Mouse (Mus musculus): ENCODE results near the gene Ncoa5. TPM values are rescaled to one million over a fixed set of nuclear protein-coding genes. Genes with fewer than 3 reads are reported as not detected.
A peak's percentile ranks its signal among the peaks of the same experiment; 100 is the strongest.

The Ncoa5 gene
- polyA plus RNA-seq, 1 experiment from 2014 or later, result 34.4 TPM

- H3K4me2 ChIP-seq, result no peak overlapping the region
- H3K9me3 ChIP-seq (replicated peaks), result no peaks in the 10 kb centered on the region
- no peak for ATAC-seq
- H3K4me3 ChIP-seq, result no peak overlapping the region
- H3K4me1 ChIP-seq, result 0 out of 2 replicates have a peak, but pooled peaks cover 5% of the 10 kb centered on the region
- no peak overlapping the region for H3K27ac ChIP-seq
- 83% methylated on average over 1 of the region's 1 CpGs for WGBS (ENCODE audit: insufficient replicate concordance)
- H3K36me3 ChIP-seq, result peaks cover 100% of the 10 kb centered on the region
- H3K9ac ChIP-seq, result no peak overlapping the region
- no peaks in the 10 kb centered on the region for H3K27me3 ChIP-seq (replicated peaks)
Observed at GRCm38 (mm10) chr2:165007986-165008385, 26.7 kb downstream of the Ncoa5 start.

- Histone ChIP-seq H3K4me2 (no peak overlapping the region), H3K36me3 (peaks cover 100% of the 10 kb centered on the region), H3K4me3 (no peak overlapping the region), H3K27ac (no peak overlapping the region), H3K4me1 (0 out of 2 replicates have a peak, but pooled peaks cover 5% of the 10 kb centered on the region), H3K9me3 (replicated peaks) (no peaks in the 10 kb centered on the region), H3K9ac (no peak overlapping the region), H3K27me3 (replicated peaks) (no peaks in the 10 kb centered on the region)
- ATAC-seq, result no peak
- WGBS (ENCODE audit: insufficient replicate concordance), result 74% methylated on average over 4 of the region's 4 CpGs
Observed at GRCm38 (mm10) chr2:165006813-165007212, 27.9 kb downstream of the Ncoa5 start.

GRCm38 (mm10) chr2:165004237-165004636 is 30.4 kb downstream of the Ncoa5 start:
- Histone ChIP-seq H3K4me2 (no peak overlapping the region), H3K36me3 (peaks cover 100% of the 10 kb centered on the region), H3K27me3 (replicated peaks) (peaks cover 5% of the 10 kb centered on the region; the same call in 1 of the 2 replicates), H3K27ac (no peak overlapping the region), H3K4me1 (no peaks in the 10 kb centered on the region), H3K9ac (no peak overlapping the region), H3K4me3 (no peak overlapping the region), H3K9me3 (replicated peaks) (no peaks in the 10 kb centered on the region)
- WGBS (ENCODE audit: insufficient replicate concordance), result 83% methylated on average over 10 of the region's 10 CpGs
- ATAC-seq, result no peak

- Histone ChIP-seq H3K9me3 (replicated peaks) (no peaks in the 10 kb centered on the region), H3K36me3 (peaks cover 94% of the 10 kb centered on the region), H3K4me2 (no peak overlapping the region), H3K27ac (no peak overlapping the region), H3K27me3 (replicated peaks) (peaks cover 16% of the 10 kb centered on the region), H3K9ac (no peak overlapping the region), H3K4me3 (no peak overlapping the region), H3K4me1 (peaks cover 6% of the 10 kb centered on the region)
- 95% methylated on average over 3 of the region's 3 CpGs for WGBS (ENCODE audit: insufficient replicate concordance)
- ATAC-seq, result no peak
Observed at GRCm38 (mm10) chr2:165003108-165003507, 31.6 kb downstream of the Ncoa5 start.

- H3K4me2 ChIP-seq, result no peak overlapping the region
- H3K9ac ChIP-seq, result no peak overlapping the region
- no peak for ATAC-seq
- no peaks in the 10 kb centered on the region for H3K9me3 ChIP-seq (replicated peaks)
- no peak overlapping the region for H3K27ac ChIP-seq
- H3K36me3 ChIP-seq, result peaks cover 82% of the 10 kb centered on the region
- WGBS (ENCODE audit: insufficient replicate concordance), result 84% methylated on average over 13 of the region's 13 CpGs
- peaks cover 18% of the 10 kb centered on the region for H3K4me1 ChIP-seq
- peaks cover 28% of the 10 kb centered on the region for H3K27me3 ChIP-seq (replicated peaks)
- H3K4me3 ChIP-seq, result no peak overlapping the region
Observed at GRCm38 (mm10) chr2:165001958-165002357, 32.7 kb downstream of the Ncoa5 start.

- peaks cover 42% of the 10 kb centered on the region for H3K36me3 ChIP-seq
- no peak for ATAC-seq
- 3% methylated on average over 52 of the region's 52 CpGs for WGBS (ENCODE audit: insufficient replicate concordance)
- H3K9ac ChIP-seq, result no peak overlapping the region
- H3K4me2 ChIP-seq, result peak overlapping the region; percentile 59
- H3K9me3 ChIP-seq (replicated peaks), result no peaks in the 10 kb centered on the region
- peaks cover 18% of the 10 kb centered on the region for H3K4me1 ChIP-seq
- no peak overlapping the region for H3K27ac ChIP-seq
- peak overlapping the region; percentile 32 for H3K4me3 ChIP-seq
- H3K27me3 ChIP-seq (replicated peaks), result peaks cover 64% of the 10 kb centered on the region
Observed at GRCm38 (mm10) chr2:164997721-164998428, 36.8 kb downstream of the Ncoa5 start.

- Histone ChIP-seq H3K27ac (no peak overlapping the region), H3K36me3 (peaks cover 34% of the 10 kb centered on the region), H3K27me3 (replicated peaks) (peaks cover 65% of the 10 kb centered on the region), H3K4me2 (peak overlapping the region; percentile 59), H3K4me1 (peaks cover 18% of the 10 kb centered on the region), H3K9ac (no peak overlapping the region), H3K4me3 (peak overlapping the region; percentile 32), H3K9me3 (replicated peaks) (no peaks in the 10 kb centered on the region)
- 12% methylated on average over 49 of the region's 49 CpGs for WGBS (ENCODE audit: insufficient replicate concordance)
- ATAC-seq, result no peak
Observed at GRCm38 (mm10) chr2:164996848-164997720, 37.6 kb downstream of the Ncoa5 start.

GRCm38 (mm10) chr2:164995976-164996375 is 38.7 kb downstream of the Ncoa5 start:
- Histone ChIP-seq H3K27ac (no peak overlapping the region), H3K4me1 (peaks cover 18% of the 10 kb centered on the region), H3K4me2 (no peak overlapping the region), H3K9me3 (replicated peaks) (no peaks in the 10 kb centered on the region), H3K27me3 (replicated peaks) (peaks cover 76% of the 10 kb centered on the region), H3K36me3 (peaks cover 23% of the 10 kb centered on the region), H3K9ac (no peak overlapping the region), H3K4me3 (no peak overlapping the region)
- ATAC-seq, result no peak
- WGBS (ENCODE audit: insufficient replicate concordance), result 67% methylated on average over 11 of the region's 11 CpGs

GRCm38 (mm10) chr2:164994659-164995428 is 39.8 kb downstream of the Ncoa5 start:
- H3K36me3 ChIP-seq, result peaks cover 11% of the 10 kb centered on the region
- H3K4me1 ChIP-seq, result peaks cover 18% of the 10 kb centered on the region
- no peak for ATAC-seq
- H3K27ac ChIP-seq, result no peak overlapping the region
- WGBS (ENCODE audit: insufficient replicate concordance), result 47% methylated on average over 21 of the region's 21 CpGs
- H3K4me2 ChIP-seq, result no peak overlapping the region
- peaks cover 76% of the 10 kb centered on the region for H3K27me3 ChIP-seq (replicated peaks)
- no peak overlapping the region for H3K9ac ChIP-seq
- no peaks in the 10 kb centered on the region for H3K9me3 ChIP-seq (replicated peaks)
- no peak overlapping the region for H3K4me3 ChIP-seq

- Histone ChIP-seq H3K36me3 (peaks cover 4% of the 10 kb centered on the region), H3K4me1 (peaks cover 18% of the 10 kb centered on the region), H3K9me3 (replicated peaks) (no peaks in the 10 kb centered on the region), H3K9ac (no peak overlapping the region), H3K27me3 (replicated peaks) (peaks cover 70% of the 10 kb centered on the region), H3K27ac (no peak overlapping the region), H3K4me2 (no peak overlapping the region), H3K4me3 (no peak overlapping the region)
- WGBS (ENCODE audit: insufficient replicate concordance), result 77% methylated on average over 11 of the region's 11 CpGs
- ATAC-seq, result no peak
Observed at GRCm38 (mm10) chr2:164994156-164994555, 40.5 kb downstream of the Ncoa5 start.

GRCm38 (mm10) chr2:164991808-164992207 is 42.9 kb downstream of the Ncoa5 start:
- Histone ChIP-seq H3K4me3 (no peak overlapping the region), H3K4me2 (no peak overlapping the region), H3K9me3 (replicated peaks) (no peaks in the 10 kb centered on the region), H3K27me3 (replicated peaks) (peaks cover 47% of the 10 kb centered on the region), H3K36me3 (no peaks in the 10 kb centered on the region), H3K4me1 (no peaks in the 10 kb centered on the region), H3K27ac (no peak overlapping the region), H3K9ac (no peak overlapping the region)
- no peak for ATAC-seq
- 33% methylated on average over 10 of the region's 10 CpGs for WGBS (ENCODE audit: insufficient replicate concordance)
